Mouse (Mus musculus) heart, postnatal 0 days (tissue): ENCODE measurements around the gene Celsr3.

Experiments
- CTCF ChIP-seq: IDR thresholded peaks from 2 replicates; pipeline ENCODE4 v1.5.1; 2016; ENCODE audit warnings: antibody characterized with exemption, control low read depth, low read depth
- EP300 ChIP-seq: IDR thresholded peaks from 2 replicates; pipeline ENCODE4 v1.6.1; 2016; ENCODE audit warnings: antibody characterized with exemption, low read depth

GRCm38 (mm10) chr9:108819495-108819894, 6.6 kb upstream of the Celsr3 start:
- peak; percentile 67 for TF ChIP-seq CTCF
- TF ChIP-seq EP300, result no peak
